Mouse (Mus musculus) kidney, adult 18-20 months (tissue): ENCODE data around the gene Scn5a.

ENCODE experiments used
- DNase-seq: peaks from one replicate; pipeline ENCODE4 v3.0.0; 2021

Gene Scn5a

GRCm38 (mm10) chr9:119498885-119499284 is 79.9 kb downstream of the Scn5a start:
- no peak for DNase-seq

- no peak for DNase-seq
Measured at GRCm38 (mm10) chr9:119498247-119498607, 80.6 kb downstream of the Scn5a start.

DNA sequence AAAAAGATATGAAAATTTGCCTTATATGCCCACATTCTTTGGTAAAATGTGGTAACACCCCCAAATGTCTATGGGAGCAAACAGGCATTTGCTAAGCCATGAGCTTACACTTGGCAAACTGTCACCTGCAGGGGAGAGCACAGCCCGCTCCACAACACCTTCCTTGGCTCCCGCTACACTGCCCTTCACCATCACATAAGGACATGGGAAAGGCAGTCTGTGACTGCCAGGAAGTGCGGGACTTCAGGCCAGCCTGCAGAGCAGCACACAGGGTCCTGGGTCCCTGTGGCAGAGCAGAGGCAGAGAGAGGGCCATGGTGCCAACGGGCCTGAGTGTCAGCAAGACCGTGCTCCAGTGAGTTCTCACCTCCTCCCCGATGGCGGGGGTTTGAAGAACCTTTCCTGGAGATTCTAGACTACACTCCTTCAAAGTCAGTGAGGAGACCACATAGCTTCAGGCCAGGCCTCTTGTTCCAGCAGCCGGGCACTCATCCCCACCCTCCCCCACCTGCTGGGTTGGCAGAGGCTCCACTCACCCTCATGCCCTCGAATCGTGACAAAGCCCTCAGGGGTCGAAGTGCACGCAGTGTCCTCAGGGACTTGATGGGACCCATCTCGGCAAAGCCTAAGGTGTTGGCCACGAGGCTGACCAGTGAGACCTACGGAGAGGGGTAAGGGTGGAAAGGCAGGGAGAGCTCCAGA is 81.1 kb downstream of the Scn5a start:
- DNase-seq, result peak; percentile 27

DNA sequence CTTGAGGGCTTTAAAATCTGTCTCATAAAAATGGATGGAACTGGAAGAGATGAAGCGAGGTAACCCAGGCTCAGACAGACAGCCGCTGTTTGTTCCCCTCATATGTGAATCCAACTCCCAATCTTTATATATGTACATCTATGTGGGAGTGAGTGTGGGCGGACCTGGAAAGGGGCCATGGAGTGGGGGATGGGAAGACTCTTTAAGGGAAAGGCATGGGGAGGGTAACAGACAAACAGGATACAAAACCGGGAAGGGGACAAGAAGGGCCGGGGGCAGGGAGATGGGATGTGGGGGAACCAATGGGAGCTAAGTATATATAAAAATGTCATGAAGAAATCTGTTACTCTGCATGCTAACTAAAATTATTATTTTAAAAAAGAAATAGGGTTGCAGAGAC is 81.9 kb downstream of the Scn5a start:
- no peak for DNase-seq

GRCm38 (mm10) chr9:119496354-119496753 is 82.5 kb downstream of the Scn5a start:
- DNase-seq, result no peak

DNA sequence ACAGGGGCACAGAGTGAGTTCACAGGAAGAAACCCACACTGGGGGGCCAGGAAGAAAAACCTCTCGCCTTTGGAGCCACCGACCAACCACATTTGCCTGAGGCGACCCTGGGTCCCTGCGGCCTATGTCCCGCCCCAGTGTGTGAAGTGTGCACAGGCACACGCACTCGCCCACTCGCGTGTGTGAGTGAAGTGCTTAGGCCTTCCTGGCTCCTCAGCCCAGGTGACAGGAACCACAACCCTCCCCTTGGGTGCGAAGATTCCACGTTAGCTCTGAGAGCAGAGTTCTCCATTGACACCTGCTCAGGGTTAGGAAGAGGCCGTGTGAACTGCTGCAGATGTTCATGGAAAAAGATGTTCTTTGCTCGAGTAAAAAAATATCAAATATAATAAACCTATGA is 93.9 kb downstream of the Scn5a start:
- DNase-seq, result no peak

- DNase-seq, result no peak
Measured at GRCm38 (mm10) chr9:119484420-119484819, 94.4 kb downstream of the Scn5a start.

DNA sequence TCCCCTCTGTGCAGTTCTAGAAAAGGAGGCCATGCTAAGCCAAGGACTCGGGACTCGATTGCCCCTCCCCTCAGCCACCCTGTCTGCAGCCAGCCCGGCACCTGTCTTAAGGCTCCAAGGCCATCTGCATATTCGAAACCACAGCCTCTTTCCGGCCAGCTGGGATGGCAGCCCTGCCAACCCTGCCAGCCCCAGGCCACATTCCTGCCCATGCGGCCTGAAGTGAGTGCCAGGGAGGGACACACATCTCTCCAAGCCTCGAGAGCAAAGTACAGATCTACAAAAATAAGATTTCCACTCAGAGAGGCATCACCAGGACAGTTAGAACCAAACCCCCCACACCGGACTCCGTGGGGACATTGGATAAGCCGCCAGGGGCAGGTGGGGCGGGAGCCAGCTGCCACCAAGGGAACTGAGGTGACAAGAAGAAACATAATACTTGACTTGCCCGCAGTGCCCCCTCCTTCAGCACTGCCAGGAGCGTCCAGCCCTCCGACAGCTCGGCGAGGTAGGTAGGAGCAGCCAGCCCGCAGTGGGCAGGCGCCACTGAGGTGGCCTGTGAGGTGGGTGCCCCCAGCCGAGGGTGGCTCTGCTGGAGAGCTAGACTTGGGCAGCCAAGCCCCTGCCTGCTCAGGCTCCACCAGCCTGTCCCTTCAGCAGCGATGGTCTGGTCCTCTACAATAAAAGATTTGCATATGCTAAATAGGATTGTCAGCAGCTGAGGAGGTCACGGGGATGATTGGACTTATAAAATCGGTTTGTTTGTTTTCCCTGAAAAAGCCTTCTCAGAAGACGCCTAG is 95.1 kb downstream of the Scn5a start:
- peak; percentile 52 for DNase-seq

DNA sequence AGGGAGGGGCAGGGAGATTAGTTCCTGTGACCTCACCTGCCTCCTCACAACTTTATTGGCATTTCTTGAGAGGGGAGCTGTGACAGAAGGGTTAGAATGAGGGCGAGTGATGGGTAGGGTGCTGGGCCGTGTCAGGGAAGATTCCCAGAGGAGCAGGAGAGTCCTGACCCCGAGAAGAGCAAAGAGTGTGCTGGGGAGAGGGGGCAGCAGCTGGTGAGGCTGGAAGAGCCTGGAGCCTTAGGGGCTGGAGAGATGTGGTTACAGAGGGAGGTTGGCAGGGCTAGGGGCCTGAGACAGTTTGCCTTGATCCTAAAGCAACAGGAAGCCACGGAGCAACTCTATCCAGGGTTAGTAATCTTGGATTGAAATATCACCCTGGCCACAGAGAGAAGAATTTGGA is 97.2 kb downstream of the Scn5a start:
- DNase-seq, result no peak

DNA sequence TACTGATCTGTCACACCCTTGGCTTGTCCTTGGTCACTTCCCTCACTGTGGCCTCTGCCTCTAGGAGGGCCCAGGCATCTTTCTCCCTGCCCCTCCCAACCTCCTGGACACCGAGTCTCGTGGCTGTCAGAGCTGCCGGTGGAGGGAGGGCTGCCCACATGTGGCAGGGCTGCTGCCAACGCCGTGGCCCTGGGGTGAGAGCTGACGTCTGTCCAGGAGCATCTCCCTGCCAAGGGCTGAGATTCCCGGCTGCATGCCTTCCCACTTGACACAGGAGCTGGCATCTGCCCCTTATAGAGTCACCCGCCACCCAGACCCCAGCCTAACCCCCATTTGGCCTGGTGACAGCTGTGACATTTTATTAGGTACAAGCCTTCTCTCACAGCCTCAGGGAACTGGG is 99.5 kb downstream of the Scn5a start:
- DNase-seq, result no peak

DNA sequence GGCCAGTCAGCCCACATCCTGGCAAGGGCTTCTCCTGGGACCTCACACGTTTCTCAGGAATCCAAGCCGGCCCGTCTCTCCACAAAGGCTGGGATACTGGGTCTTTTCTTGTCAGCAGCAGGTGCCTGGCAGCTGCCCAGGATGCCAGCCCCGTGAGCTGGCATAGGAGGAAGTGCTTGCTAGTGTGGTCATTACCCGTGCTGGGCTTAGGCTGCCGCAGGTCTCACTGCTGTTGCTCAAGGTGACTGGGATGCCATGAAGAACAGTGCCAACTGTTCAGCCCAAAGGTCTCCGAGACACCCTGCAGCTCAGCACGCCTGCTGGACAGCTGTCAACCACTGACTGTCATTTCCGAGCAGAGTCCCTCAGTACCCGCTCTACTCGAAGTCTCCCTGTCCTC is 100.5 kb downstream of the Scn5a start:
- peak; percentile 41 for DNase-seq

DNA sequence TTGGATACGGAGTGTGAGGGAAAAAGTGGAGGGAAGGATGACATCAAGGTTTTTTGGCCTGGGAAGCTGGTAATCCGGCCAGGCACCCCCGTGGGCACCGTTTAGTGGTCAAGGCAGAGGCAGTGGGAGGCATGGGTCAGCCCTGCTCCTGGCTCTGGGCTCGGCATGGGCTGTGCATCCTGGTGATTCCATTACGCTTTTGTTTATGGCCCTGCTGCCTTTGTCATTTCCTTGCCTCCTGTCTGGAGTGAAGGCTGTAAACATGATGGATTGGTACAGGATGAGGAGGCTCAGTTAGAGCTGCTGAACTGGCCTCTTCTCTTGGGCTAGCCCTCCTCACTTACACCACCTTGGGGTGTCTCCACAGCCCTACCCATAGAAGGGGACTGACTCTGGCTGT is 101.1 kb downstream of the Scn5a start:
- no peak for DNase-seq

- no peak for DNase-seq
Measured at GRCm38 (mm10) chr9:119474717-119475611, 103.9 kb downstream of the Scn5a start.

- no peak for DNase-seq
Measured at GRCm38 (mm10) chr9:119473608-119474164, 105.1 kb downstream of the Scn5a start.

DNA sequence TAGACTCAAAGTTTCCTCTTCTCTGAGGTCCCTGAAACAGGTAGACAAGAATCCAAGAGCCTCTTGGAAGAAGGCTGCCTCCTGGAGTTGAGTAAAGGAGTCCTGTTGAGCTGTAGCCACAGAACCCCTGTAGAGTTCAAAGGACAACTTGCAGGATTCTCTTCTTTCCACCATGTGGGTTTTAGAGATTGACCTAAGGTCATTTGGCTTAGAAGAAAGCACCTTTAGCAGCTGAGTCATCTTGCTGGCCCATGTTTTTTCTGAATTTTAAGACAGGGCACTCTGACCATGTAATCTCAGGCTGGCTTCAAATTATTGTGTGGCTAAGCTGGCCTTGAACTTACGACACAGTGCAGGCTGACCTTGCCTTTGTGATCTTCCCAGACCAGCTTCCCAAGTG is 105.8 kb downstream of the Scn5a start:
- peak; percentile 31 for DNase-seq

DNA sequence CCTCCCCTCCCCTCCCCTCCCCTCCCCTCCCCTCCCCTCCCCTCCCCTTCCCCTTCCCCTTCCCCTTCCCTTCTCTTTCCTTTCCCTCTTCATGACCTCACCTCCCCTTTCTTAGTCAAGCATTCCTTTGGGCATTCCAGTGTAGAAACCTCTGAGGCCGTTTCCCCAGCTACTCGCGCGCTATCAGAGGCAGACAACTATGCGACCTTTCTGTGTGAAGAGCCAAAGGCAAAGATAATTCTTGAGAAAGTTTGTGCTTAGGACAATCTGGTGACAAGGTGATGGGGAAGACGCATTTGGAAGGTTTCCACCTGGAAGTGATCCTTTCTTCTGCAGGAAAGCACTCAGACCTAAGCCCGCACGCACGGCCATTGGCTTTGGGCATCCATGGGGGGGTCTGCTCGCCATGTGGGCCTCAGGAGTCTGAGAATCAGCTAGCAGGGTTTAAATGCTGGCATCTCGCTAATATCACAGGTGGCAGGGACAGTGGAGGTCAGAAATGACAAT is 106.4 kb downstream of the Scn5a start:
- DNase-seq, result no peak

DNA sequence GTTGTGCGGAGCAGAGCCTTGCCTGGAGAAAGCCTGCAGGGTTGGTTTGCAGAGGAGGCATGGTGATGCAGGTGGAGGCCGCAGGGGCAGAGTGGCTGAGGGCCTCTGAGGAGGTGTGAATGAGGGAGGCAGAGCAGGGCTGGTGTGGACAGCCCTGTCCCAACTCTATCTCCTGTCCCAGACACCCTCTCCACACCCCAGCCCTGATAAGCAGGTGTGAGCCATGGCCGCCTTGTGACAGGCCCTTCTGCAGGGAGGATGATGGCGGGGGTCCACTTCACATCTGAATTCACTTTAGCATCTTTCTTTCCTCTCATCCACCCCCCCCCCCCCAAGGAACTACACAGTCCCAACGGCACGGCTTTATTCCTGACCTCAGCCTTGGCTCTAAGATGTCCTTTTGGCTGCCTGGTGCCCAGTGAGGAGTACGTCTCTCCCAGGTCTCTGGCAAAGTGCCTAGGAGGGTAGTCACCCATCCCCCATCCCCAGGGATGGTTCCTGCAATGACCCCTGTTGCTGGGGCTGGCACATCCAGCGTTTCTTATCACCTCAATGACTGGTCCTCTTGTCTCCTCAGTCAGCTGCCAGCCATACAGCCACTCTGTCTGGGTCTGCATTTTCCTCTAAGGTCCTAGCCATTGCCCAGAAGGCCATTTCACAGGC is 109.0 kb downstream of the Scn5a start:
- no peak for DNase-seq

- peak; percentile 40 for DNase-seq
Measured at GRCm38 (mm10) chr9:119465595-119465994, 113.2 kb downstream of the Scn5a start.

- no peak for DNase-seq
Measured at GRCm38 (mm10) chr9:119465056-119465455, 113.8 kb downstream of the Scn5a start.

- DNase-seq, result peak; percentile 68
Measured at GRCm38 (mm10) chr9:119460410-119460809, 118.4 kb downstream of the Scn5a start.

- DNase-seq, result no peak
Measured at GRCm38 (mm10) chr9:119457122-119457521, 121.7 kb downstream of the Scn5a start.

DNA sequence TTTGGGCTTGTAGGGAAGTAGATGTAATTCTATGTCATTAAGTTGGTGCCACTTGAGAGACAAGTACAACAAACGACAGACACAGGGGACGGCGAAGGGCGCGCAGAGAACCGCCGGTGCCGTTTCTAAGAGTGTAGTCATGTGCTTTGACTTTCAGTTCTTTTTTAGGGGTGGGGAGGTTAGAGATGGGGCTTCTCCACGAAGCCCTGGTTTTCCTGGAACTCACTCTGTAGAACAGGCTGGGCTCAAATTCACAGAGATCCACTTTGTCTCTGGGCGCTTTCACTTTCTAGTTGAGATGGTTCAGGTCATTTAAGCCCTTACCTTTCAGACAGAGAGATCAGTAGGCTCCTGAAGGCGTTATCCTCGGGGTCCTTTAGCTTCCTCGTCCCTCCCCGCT is 122.8 kb downstream of the Scn5a start:
- no peak for DNase-seq
